Mouse (Mus musculus) forebrain, embryonic 10.5 days (tissue): ENCODE results near the gene Sgf29. TPM values are rescaled to one million over a fixed set of nuclear protein-coding genes. Genes with fewer than 3 reads are reported as not detected.

Source experiments
- DNase-seq: peaks from one replicate; pipeline ENCODE4 v3.0.0-alpha.2; 2017; ENCODE audit warnings: low spot score; ENCODE audit errors: extremely low spot score
- H3K27ac ChIP-seq: fragments of 300-500 bp; sonication (generic); 2 replicates; pipeline ENCODE4 v1.5.1; 2016; ENCODE audit warnings: mild to moderate bottlenecking
- H3K27me3 ChIP-seq: fragments of 300-500 bp; sonication (generic); 2 replicates; pipeline ENCODE4 v1.6.1; 2016; ENCODE audit warnings: mild to moderate bottlenecking; ENCODE audit not compliant: poor library complexity, severe bottlenecking
- H3K36me3 ChIP-seq: fragments of 300-500 bp; sonication (generic); replicated peaks from 2 replicates; pipeline ENCODE4 v1.6.1; 2016; ENCODE audit warnings: mild to moderate bottlenecking, moderate library complexity
- H3K4me1 ChIP-seq: fragments of 300-500 bp; sonication (generic); 2 replicates; pipeline ENCODE4 v1.6.1; 2016
- H3K4me3 ChIP-seq: fragments of 300-500 bp; sonication (generic); 2 replicates; pipeline ENCODE4 v1.5.1; 2016; ENCODE audit warnings: mild to moderate bottlenecking, moderate library complexity
- H3K9me3 ChIP-seq: fragments of 300-500 bp; sonication (generic); 2 replicates; pipeline ENCODE4 v1.6.1; 2016; ENCODE audit warnings: mild to moderate bottlenecking, moderate library complexity
- WGBS: fragments of 180-500 bp; shearing (Covaris S2); methylation state at CpG from one replicate; pipeline ENCODE4 v1.1.7; 2016; 5-methylcytosine and 5-hydroxymethylcytosine counted together
- polyA plus RNA-seq: library from polyadenylated mRNA; unstranded; fragments of >200 nt; fragmentation: Nextera tagmentation; extraction: Ambion mirVana; gene quantifications from 2 replicates; pipeline ENCODE4 v1.2.1, GENCODE M21; 2016

Sgf29 gene
- polyA plus RNA-seq, 1 experiment from 2014 or later, result 64.5 TPM

GRCm38 (mm10) chr7:126704121-126704980 is 55.2 kb downstream of the Sgf29 start:
- WGBS, result 3% methylated on average over 39 of the region's 39 CpGs
- peak overlapping the region; percentile 86 for H3K27ac ChIP-seq
- peaks cover 4% of the 10 kb centered on the region; the same call in 1 of the 2 replicates for H3K9me3 ChIP-seq
- peaks cover 8% of the 10 kb centered on the region for H3K36me3 ChIP-seq
- peak overlapping the region; percentile 78 for H3K4me3 ChIP-seq
- H3K4me1 ChIP-seq, result peaks cover 32% of the 10 kb centered on the region
- peak; percentile 76 for DNase-seq
- peaks cover 49% of the 10 kb centered on the region for H3K27me3 ChIP-seq

- no peak within 1 kb of the TSS for H3K4me3 ChIP-seq
- peaks cover 40% of the 10 kb centered on the region for H3K27me3 ChIP-seq
- 92% methylated on average over 19 of the region's 19 CpGs for WGBS
- peaks cover 21% of the 10 kb centered on the region for H3K4me1 ChIP-seq
- H3K27ac ChIP-seq, result no peak within 1 kb of the TSS
- no peak for DNase-seq
- peaks cover 4% of the 10 kb centered on the region; the same call in 1 of the 2 replicates for H3K9me3 ChIP-seq
- no peaks in the 10 kb centered on the region for H3K36me3 ChIP-seq
Observed at GRCm38 (mm10) chr7:126707442-126708174, 58.5 kb downstream of the Sgf29 start, which contains the start of gene Coro1a. Gene Coro1a (minus strand): TSS chr7:126707787.

GRCm38 (mm10) chr7:126708175-126708952 is 59.3 kb downstream of the Sgf29 start:
- Histone ChIP-seq H3K27me3 (peaks cover 32% of the 10 kb centered on the region), H3K9me3 (peaks cover 4% of the 10 kb centered on the region; the same call in 1 of the 2 replicates), H3K4me1 (peaks cover 19% of the 10 kb centered on the region), H3K36me3 (no peaks in the 10 kb centered on the region), H3K4me3 (no peak overlapping the region), H3K27ac (no peak overlapping the region)
- WGBS, result 90% methylated on average over 10 of the region's 10 CpGs
- DNase-seq, result no peak

- WGBS, result 67% methylated on average over 4 of the region's 4 CpGs
- no peaks in the 10 kb centered on the region for H3K36me3 ChIP-seq
- H3K4me3 ChIP-seq, result no peak overlapping the region
- peaks cover under 1% of the 10 kb centered on the region for H3K4me1 ChIP-seq
- no peak for DNase-seq
- no peak overlapping the region for H3K27ac ChIP-seq
- peaks cover 4% of the 10 kb centered on the region; the same call in 1 of the 2 replicates for H3K9me3 ChIP-seq
- H3K27me3 ChIP-seq, result peaks cover 13% of the 10 kb centered on the region
Observed at GRCm38 (mm10) chr7:126710266-126710665, 61.2 kb downstream of the Sgf29 start.

GRCm38 (mm10) chr7:126711910-126712309 is 62.8 kb downstream of the Sgf29 start:
- DNase-seq, result no peak
- Histone ChIP-seq H3K4me1 (no peaks in the 10 kb centered on the region), H3K27ac (no peak overlapping the region), H3K36me3 (no peaks in the 10 kb centered on the region), H3K27me3 (no peaks in the 10 kb centered on the region), H3K4me3 (no peak overlapping the region), H3K9me3 (peaks cover 4% of the 10 kb centered on the region; the same call in 1 of the 2 replicates)
- WGBS, result 85% methylated on average over 3 of the region's 3 CpGs

- Histone ChIP-seq H3K27ac (no peak overlapping the region), H3K27me3 (no peaks in the 10 kb centered on the region), H3K4me1 (no peaks in the 10 kb centered on the region), H3K9me3 (no peaks in the 10 kb centered on the region), H3K36me3 (no peaks in the 10 kb centered on the region), H3K4me3 (no peak overlapping the region)
- WGBS, result 90% methylated on average over 4 of the region's 4 CpGs
- DNase-seq, result no peak
Observed at GRCm38 (mm10) chr7:126715679-126716078, 66.6 kb downstream of the Sgf29 start.

GRCm38 (mm10) chr7:126717566-126717965 is 68.5 kb downstream of the Sgf29 start:
- Histone ChIP-seq H3K9me3 (no peaks in the 10 kb centered on the region), H3K4me3 (no peak overlapping the region), H3K36me3 (no peaks in the 10 kb centered on the region), H3K4me1 (no peaks in the 10 kb centered on the region), H3K27me3 (no peaks in the 10 kb centered on the region), H3K27ac (no peak overlapping the region)
- 94% methylated on average over 3 of the region's 3 CpGs for WGBS
- DNase-seq, result no peak

- no peak overlapping the region for H3K27ac ChIP-seq
- DNase-seq, result no peak
- no peak overlapping the region for H3K4me3 ChIP-seq
- no peaks in the 10 kb centered on the region for H3K4me1 ChIP-seq
- 95% methylated on average over 5 of the region's 5 CpGs for WGBS
- H3K9me3 ChIP-seq, result peaks cover 2% of the 10 kb centered on the region; the same call in 1 of the 2 replicates
- H3K36me3 ChIP-seq, result no peaks in the 10 kb centered on the region
- H3K27me3 ChIP-seq, result no peaks in the 10 kb centered on the region
Observed at GRCm38 (mm10) chr7:126718787-126719337, 69.8 kb downstream of the Sgf29 start.

GRCm38 (mm10) chr7:126721635-126722034 is 72.5 kb downstream of the Sgf29 start:
- 94% methylated on average over 13 of the region's 13 CpGs for WGBS

More at GRCm38 (mm10) chr7:126721635-126722034, 72.5 kb downstream of the Sgf29 start:
- no peaks in the 10 kb centered on the region for H3K27me3 ChIP-seq
- no peak for DNase-seq
- no peaks in the 10 kb centered on the region for H3K4me1 ChIP-seq
- no peaks in the 10 kb centered on the region for H3K36me3 ChIP-seq
- no peak overlapping the region for H3K4me3 ChIP-seq
- no peak overlapping the region for H3K27ac ChIP-seq
- peaks cover 4% of the 10 kb centered on the region; the same call in 1 of the 2 replicates for H3K9me3 ChIP-seq

Other genes with a start within 250 kb of the Sgf29 start
- 0.07 and 0.14 TPM in 2 replicates for gene Cd19, start 234.4 kb upstream of the Sgf29 start, polyA plus RNA-seq
- 24.8 and 25.5 TPM in 2 replicates for gene Rabep2, start 220.6 kb upstream of the Sgf29 start, polyA plus RNA-seq
- gene Atp2a1, start 186.2 kb upstream of the Sgf29 start, polyA plus RNA-seq, result 0.33 TPM in 2 replicates
- gene Sh2b1, start 173.9 kb upstream of the Sgf29 start, polyA plus RNA-seq, result 49.2 and 50.8 TPM in 2 replicates
- 180 and 183 TPM in 2 replicates for gene Tufm, start 161.9 kb upstream of the Sgf29 start, polyA plus RNA-seq
- gene Atxn2l, start 145.9 kb upstream of the Sgf29 start, polyA plus RNA-seq, result 49.0 and 55.3 TPM in 2 replicates
- 230 and 233 TPM in 2 replicates for gene Eif3c, start 82.9 kb upstream of the Sgf29 start, polyA plus RNA-seq
- 0.67 and 0.79 TPM in 2 replicates for gene Apobr, start 64.4 kb upstream of the Sgf29 start, polyA plus RNA-seq
- 20.7 and 25.8 TPM in 2 replicates for gene Cln3, start 63.5 kb upstream of the Sgf29 start, polyA plus RNA-seq
- not detected in 2 replicates for gene Il27, start 54.4 kb upstream of the Sgf29 start, polyA plus RNA-seq
- gene Nupr1, start 18.4 kb upstream of the Sgf29 start, polyA plus RNA-seq, result 1.3 and 2.0 TPM in 2 replicates
- 0.16 and 0.40 TPM in 2 replicates for gene Sult1a1, start 27.1 kb downstream of the Sgf29 start, polyA plus RNA-seq
- 213 and 216 TPM in 2 replicates for gene Bola2, start 46.1 kb downstream of the Sgf29 start, polyA plus RNA-seq
- 13.5 and 14.0 TPM in 2 replicates for gene Slx1b, start 46.5 kb downstream of the Sgf29 start, polyA plus RNA-seq
- 33.6 and 40.3 TPM in 2 replicates for gene Coro1a, start 58.5 kb downstream of the Sgf29 start, polyA plus RNA-seq
- 54.4 and 55.7 TPM in 2 replicates for gene Mapk3, start 110.3 kb downstream of the Sgf29 start, polyA plus RNA-seq
- gene Gdpd3, start 117.0 kb downstream of the Sgf29 start, polyA plus RNA-seq, result 0.77 and 0.98 TPM in 2 replicates
- gene Ypel3, start 127.6 kb downstream of the Sgf29 start, polyA plus RNA-seq, result 28.9 and 35.0 TPM in 2 replicates
- 0.32 and 0.61 TPM in 2 replicates for gene Tbx6, start 132.2 kb downstream of the Sgf29 start, polyA plus RNA-seq
- gene Ppp4c, start 143.2 kb downstream of the Sgf29 start, polyA plus RNA-seq, result 413 and 423 TPM in 2 replicates
- 2.6 and 2.9 TPM in 2 replicates for gene Fam57b, start 148.4 kb downstream of the Sgf29 start, polyA plus RNA-seq
- not detected in 2 replicates for gene 4930451I11Rik, start 182.3 kb downstream of the Sgf29 start, polyA plus RNA-seq
- 9.8 and 10.1 TPM in 2 replicates for gene Doc2a, start 198.1 kb downstream of the Sgf29 start, polyA plus RNA-seq
- 57.4 and 65.2 TPM in 2 replicates for gene Hirip3, start 212.7 kb downstream of the Sgf29 start, polyA plus RNA-seq
- 110 and 117 TPM in 2 replicates for gene Ino80e, start 213.1 kb downstream of the Sgf29 start, polyA plus RNA-seq
- gene Taok2, start 235.4 kb downstream of the Sgf29 start, polyA plus RNA-seq, result 54.0 and 54.1 TPM in 2 replicates